Mouse (Mus musculus) T-helper 1 cell (primary cell): Measurements from ENCODE around the gene Ccdc78.
"Not testable (repeated sequence)": the region's sequence is repeated elsewhere in the genome, so short reads cannot be mapped to it uniquely, and the experiment has no call there.

Experiments
- in situ Hi-C: fragments of 300-600 bp; cut with MboI, MseI; formaldehyde crosslinking; loops from one replicate; pipeline ENCODE4 v1.15.1; 2025; ENCODE audit warnings: high pct_unique_total_duplicates

Gene Ccdc78

GRCm38 (mm10) chr17:25783086-25783485, 3.3 kb upstream of the Ccdc78 start:
- in situ Hi-C loops = no loop called here

- in situ Hi-C loops = no loop called here
Observed at GRCm38 (mm10) chr17:25783861-25784574, 2.4 kb upstream of the Ccdc78 start.

- in situ Hi-C loops = no loop called here
Observed at GRCm38 (mm10) chr17:25785281-25785745, 1.1 kb upstream of the Ccdc78 start, which contains the start of gene Haghl. Gene Haghl (minus strand): TSS chr17:25785673.

GRCm38 (mm10) chr17:25786781-25787504, 563 bp downstream of the Ccdc78 start:
- in situ Hi-C loops = no loop called here

- in situ Hi-C loops = no loop called here
Observed at GRCm38 (mm10) chr17:25791320-25791842, 5.0 kb downstream of the Ccdc78 start.

GRCm38 (mm10) chr17:25791843-25792527, 5.6 kb downstream of the Ccdc78 start:
- in situ Hi-C loops = no loop called here

GRCm38 (mm10) chr17:25792615-25793014, 6.2 kb downstream of the Ccdc78 start, which contains the start of gene Fam173a:
Gene Fam173a (minus strand): TSS chr17:25792901.
- in situ Hi-C loops = no loop called here

- in situ Hi-C loops = no loop called here
Observed at GRCm38 (mm10) chr17:25794197-25794596, 7.8 kb downstream of the Ccdc78 start.

- in situ Hi-C loops = no loop called here
Observed at GRCm38 (mm10) chr17:25794998-25795397, 8.6 kb downstream of the Ccdc78 start.

GRCm38 (mm10) chr17:25795609-25796092, 9.3 kb downstream of the Ccdc78 start, which contains the start of gene AC134908.4:
Gene AC134908.4 (minus strand): TSS chr17:25795659.
- in situ Hi-C loops = no loop called here

- in situ Hi-C loops = no loop called here
Observed at GRCm38 (mm10) chr17:25796211-25796771, 9.9 kb downstream of the Ccdc78 start.

GRCm38 (mm10) chr17:25796951-25797369, 10.6 kb downstream of the Ccdc78 start, which contains the start of gene Metrn:
Gene Metrn (minus strand): TSS chr17:25797136.
- in situ Hi-C loops = no loop called here

- in situ Hi-C loops = loop anchor here (5.0 kb wide), 1 partner anchor 64 kb away; the partner anchor contains the start of gene Mslnl
Observed at GRCm38 (mm10) chr17:25801029-25801428, 14.6 kb downstream of the Ccdc78 start.

GRCm38 (mm10) chr17:25802825-25803517, 16.6 kb downstream of the Ccdc78 start:
- in situ Hi-C loops = loop anchor here (5.0 kb wide), 1 partner anchor 66 kb away; the partner anchor contains the start of gene Mslnl

- in situ Hi-C loops = no loop called here
Observed at GRCm38 (mm10) chr17:25806507-25806906, 20.1 kb downstream of the Ccdc78 start.

GRCm38 (mm10) chr17:25807452-25807851, 21.1 kb downstream of the Ccdc78 start:
- in situ Hi-C loops = not testable (repeated sequence)

GRCm38 (mm10) chr17:25808028-25808427, 21.6 kb downstream of the Ccdc78 start:
- in situ Hi-C loops = no loop called here

- in situ Hi-C loops = no loop called here
Observed at GRCm38 (mm10) chr17:25808789-25809605, 22.6 kb downstream of the Ccdc78 start, which contains the start of gene Fbxl16. Gene Fbxl16 (plus strand): TSS chr17:25809085.

GRCm38 (mm10) chr17:25809606-25810340, 23.4 kb downstream of the Ccdc78 start:
- in situ Hi-C loops = no loop called here
